Mouse (Mus musculus) E14TG2a.4 (cell line): ENCODE results near the gene Ctnnd2.
A peak's percentile ranks its signal among the peaks of the same experiment; 100 is the strongest.
"Not testable (repeated sequence)": the region's sequence is repeated elsewhere in the genome, so short reads cannot be mapped to it uniquely, and the experiment has no call there.

Experiments used
- H3K27me3 ChIP-seq: 2 replicates; pipeline ENCODE4 v1.6.1; 2014; ENCODE audit warnings: low read length, control low read depth; ENCODE audit not compliant: insufficient read depth
- H3K36me3 ChIP-seq: 2 replicates; pipeline ENCODE4 v1.6.1; 2014; ENCODE audit warnings: low read length, control low read depth; ENCODE audit not compliant: insufficient read depth
- H3K4me1 ChIP-seq: replicated peaks from 2 replicates; pipeline ENCODE4 v1.6.1; 2014; ENCODE audit warnings: low read depth, low read length, control low read depth
- H3K4me3 ChIP-seq: replicated peaks from 2 replicates; pipeline ENCODE4 v1.5.1; 2014; ENCODE audit warnings: mild to moderate bottlenecking, low read length
- H3K9me3 ChIP-seq: 2 replicates; pipeline ENCODE4 v1.6.1; 2014; ENCODE audit warnings: low read length, control low read depth
- CTCF ChIP-seq: conservative IDR thresholded peaks from 2 replicates; pipeline ENCODE4 v1.5.1; 2014; ENCODE audit warnings: low read length
- NANOG ChIP-seq: IDR thresholded peaks from 2 replicates; pipeline ENCODE4 v1.6.1; 2014; ENCODE audit warnings: borderline replicate concordance, low read length, mixed read lengths
- POU5F1 ChIP-seq: IDR thresholded peaks from 2 replicates; pipeline ENCODE4 v1.6.1; 2014; ENCODE audit warnings: low read length, borderline replicate concordance

The Ctnnd2 gene

GRCm38 (mm10) chr15:30172391-30173281 lies at the start of gene Ctnnd2:
TSS of gene Ctnnd2 (plus strand) at chr15:30172593.
- Histone ChIP-seq H3K4me1 (peaks cover 22% of the 10 kb centered on the region), H3K36me3 (no peaks in the 10 kb centered on the region), H3K9me3 (no peaks in the 10 kb centered on the region), H3K4me3 (peak within 1 kb of the TSS; percentile 87), H3K27me3 (peaks cover 58% of the 10 kb centered on the region)
- TF ChIP-seq NANOG = no peak
- TF ChIP-seq CTCF = no peak
- TF ChIP-seq POU5F1 = no peak

- TF ChIP-seq CTCF (no peak), NANOG (no peak), POU5F1 (no peak)
- Histone ChIP-seq H3K4me1 (no peaks in the 10 kb centered on the region), H3K9me3 (no peaks in the 10 kb centered on the region), H3K4me3 (no peak overlapping the region), H3K36me3 (no peaks in the 10 kb centered on the region), H3K27me3 (peaks cover 3% of the 10 kb centered on the region; the same call in 1 of the 2 replicates)
Measured at GRCm38 (mm10) chr15:30130705-30131104, 41.7 kb upstream of the Ctnnd2 start.

- not testable (repeated sequence) for H3K9me3 ChIP-seq, H3K36me3 ChIP-seq, H3K4me3 ChIP-seq, H3K27me3 ChIP-seq
- TF ChIP-seq NANOG = peak; percentile 77
- H3K4me1 ChIP-seq = peaks cover 24% of the 10 kb centered on the region
Measured at GRCm38 (mm10) chr15:30139626-30140025, 32.8 kb upstream of the Ctnnd2 start.

- Histone ChIP-seq H3K9me3 (no peaks in the 10 kb centered on the region), H3K4me3 (no peak overlapping the region), H3K36me3 (no peaks in the 10 kb centered on the region), H3K4me1 (peaks cover 15% of the 10 kb centered on the region), H3K27me3 (peaks cover 6% of the 10 kb centered on the region; the same call in 1 of the 2 replicates)
- peak; percentile 64; the same call in 1 of the 2 replicates for TF ChIP-seq POU5F1
- no peak for TF ChIP-seq CTCF
- peak; percentile 90 for TF ChIP-seq NANOG
Measured at GRCm38 (mm10) chr15:30145413-30145812, 27.0 kb upstream of the Ctnnd2 start.

DNA sequence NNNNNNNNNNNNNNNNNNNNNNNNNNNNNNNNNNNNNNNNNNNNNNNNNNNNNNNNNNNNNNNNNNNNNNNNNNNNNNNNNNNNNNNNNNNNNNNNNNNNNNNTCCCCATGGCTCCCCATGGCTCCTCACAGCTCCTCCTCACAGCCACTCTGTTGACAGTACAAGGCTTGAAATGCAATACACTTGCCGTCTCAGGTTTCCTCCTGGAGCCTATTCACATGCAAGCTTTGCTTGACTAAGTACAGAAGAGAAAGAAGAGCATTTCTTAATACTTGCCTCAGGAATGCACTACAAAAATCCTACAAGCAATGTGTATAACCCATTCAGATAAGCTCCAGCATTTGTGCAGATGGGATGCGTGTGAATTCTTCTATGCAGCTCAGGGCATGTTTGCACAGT lies 20.2 kb upstream of the Ctnnd2 start:
- H3K4me1 ChIP-seq = peaks cover 15% of the 10 kb centered on the region
- no peaks in the 10 kb centered on the region for H3K36me3 ChIP-seq
- no peak for TF ChIP-seq NANOG
- no peak for TF ChIP-seq POU5F1
- TF ChIP-seq CTCF = no peak
- H3K27me3 ChIP-seq = no peaks in the 10 kb centered on the region
- no peaks in the 10 kb centered on the region for H3K9me3 ChIP-seq
- no peak overlapping the region for H3K4me3 ChIP-seq

GRCm38 (mm10) chr15:30157975-30158374 lies 14.4 kb upstream of the Ctnnd2 start:
- Histone ChIP-seq H3K4me3 (no peak overlapping the region), H3K9me3 (no peaks in the 10 kb centered on the region), H3K4me1 (peaks cover 12% of the 10 kb centered on the region), H3K36me3 (no peaks in the 10 kb centered on the region), H3K27me3 (no peaks in the 10 kb centered on the region)
- TF ChIP-seq POU5F1 (no peak), NANOG (peak; percentile 82; the same call in 1 of the 2 replicates)

- no peaks in the 10 kb centered on the region for H3K9me3 ChIP-seq
- H3K4me3 ChIP-seq = no peak overlapping the region
- no peaks in the 10 kb centered on the region for H3K36me3 ChIP-seq
- no peak for TF ChIP-seq CTCF
- no peak for TF ChIP-seq POU5F1
- TF ChIP-seq NANOG = no peak
- H3K4me1 ChIP-seq = peaks cover 22% of the 10 kb centered on the region
- peaks cover 60% of the 10 kb centered on the region for H3K27me3 ChIP-seq
Measured at GRCm38 (mm10) chr15:30170031-30170430, 2.4 kb upstream of the Ctnnd2 start.

DNA sequence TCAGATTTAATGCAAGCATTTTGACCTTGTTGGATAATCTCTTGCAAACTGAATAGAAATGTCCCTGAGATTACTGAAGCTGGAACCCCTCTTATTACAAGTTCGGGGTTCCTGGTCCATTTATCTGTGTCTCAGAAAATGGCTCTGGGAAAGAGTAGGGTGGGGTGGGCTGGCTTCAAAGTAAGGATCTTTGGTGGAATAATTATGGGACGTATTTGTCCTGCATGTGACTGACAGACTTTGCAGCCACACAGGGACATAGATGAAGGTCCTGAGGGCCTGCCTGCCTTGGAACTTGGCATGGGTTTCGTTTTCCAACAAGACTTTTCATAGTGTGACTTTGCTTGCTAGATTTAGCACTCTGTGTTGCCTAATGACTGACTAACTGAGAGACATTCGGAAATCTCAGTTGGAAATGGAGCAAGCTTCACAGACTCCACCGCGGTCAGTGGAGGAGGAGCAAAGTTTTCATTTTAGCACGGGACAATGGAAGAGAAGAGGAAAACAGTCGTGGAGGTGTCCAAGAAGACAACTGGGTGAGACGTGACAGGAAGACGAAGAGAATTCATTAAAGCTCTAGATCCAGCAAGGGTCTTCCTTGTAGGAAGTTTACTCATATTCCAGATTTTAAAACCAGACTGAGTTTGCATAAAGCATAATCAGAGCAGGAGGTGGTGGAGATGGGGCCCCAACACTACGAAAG lies 749 bp upstream of the Ctnnd2 start:
- Histone ChIP-seq H3K9me3 (no peaks in the 10 kb centered on the region), H3K4me3 (peak overlapping the region; percentile 87), H3K4me1 (peaks cover 22% of the 10 kb centered on the region), H3K36me3 (no peaks in the 10 kb centered on the region), H3K27me3 (peaks cover 63% of the 10 kb centered on the region)
- TF ChIP-seq NANOG (no peak), POU5F1 (no peak), CTCF (no peak)
